Mouse (Mus musculus): ENCODE data around the gene Mansc4. TPM values are rescaled to one million over a fixed set of nuclear protein-coding genes. Genes with fewer than 3 reads are reported as not detected.

Mansc4 gene
- polyA plus RNA-seq, 1 experiment: 0.21 TPM

- Histone ChIP-seq H3K4me1 (ENCODE audit: control insufficient read depth, insufficient read depth, low read length) (no peaks in the 10 kb centered on the region; the same call in 1 of the 2 replicates), H3K27me3 (ENCODE audit: control insufficient read depth, insufficient read depth, low read length) (no peaks in the 10 kb centered on the region), H3K4me3 (replicated peaks; ENCODE audit: insufficient read depth, low read depth, low read length) (no peak overlapping the region), H3K27ac (ENCODE audit: insufficient read depth, low read length) (no peak overlapping the region)
- no peak for DNase-seq
- 19% methylated on average over 5 of the region's 5 CpGs for WGBS
- no peak for TF ChIP-seq POLR2A (IDR thresholded peaks at IDR 0.05; ENCODE audit: borderline replicate concordance, insufficient read depth, low read length)
These were observed 10.9 kb downstream of the Mansc4 start for GRCm38 (mm10) chr6:147075808-147076387.

GRCm38 (mm10) chr6:147064944-147065261, 21.9 kb downstream of the Mansc4 start:
- WGBS: 57% methylated on average over 6 of the region's 6 CpGs
- DNase-seq: no peak
- no peak overlapping the region for H3K27ac ChIP-seq (ENCODE audit: insufficient read depth, low read length)
- H3K4me1 ChIP-seq (ENCODE audit: control insufficient read depth, insufficient read depth, low read length): no peaks in the 10 kb centered on the region
- TF ChIP-seq POLR2A (IDR thresholded peaks at IDR 0.05; ENCODE audit: borderline replicate concordance, insufficient read depth, low read length) (no peak), CTCF (IDR thresholded peaks at IDR 0.05; ENCODE audit: borderline replicate concordance, insufficient read depth, low read depth, low read length) (no peak)
- H3K27me3 ChIP-seq (ENCODE audit: control insufficient read depth, insufficient read depth, low read length): no peaks in the 10 kb centered on the region
- no peak overlapping the region for H3K4me3 ChIP-seq (replicated peaks; ENCODE audit: insufficient read depth, low read depth, low read length)

- no peak for TF ChIP-seq CTCF (IDR thresholded peaks at IDR 0.05; ENCODE audit: borderline replicate concordance, insufficient read depth, low read depth, low read length)
- no peak overlapping the region for H3K4me3 ChIP-seq (replicated peaks; ENCODE audit: insufficient read depth, low read depth, low read length)
- DNase-seq: no peak
- no peaks in the 10 kb centered on the region for H3K27me3 ChIP-seq (ENCODE audit: control insufficient read depth, insufficient read depth, low read length)
- H3K27ac ChIP-seq (ENCODE audit: insufficient read depth, low read length): no peak overlapping the region
- 88% methylated on average over 10 of the region's 10 CpGs for WGBS
- H3K4me1 ChIP-seq (ENCODE audit: control insufficient read depth, insufficient read depth, low read length): no peaks in the 10 kb centered on the region
These were observed 22.4 kb downstream of the Mansc4 start for GRCm38 (mm10) chr6:147064226-147064943.

GRCm38 (mm10) chr6:147062694-147063093, 24.1 kb downstream of the Mansc4 start:
- WGBS: 92% methylated on average over 7 of the region's 7 CpGs

GRCm38 (mm10) chr6:147062034-147062433, 24.8 kb downstream of the Mansc4 start:
- no peak for DNase-seq
- WGBS: 60% methylated on average over 7 of the region's 7 CpGs
- H3K27me3 ChIP-seq (ENCODE audit: control insufficient read depth, insufficient read depth, low read length): no peaks in the 10 kb centered on the region
- no peaks in the 10 kb centered on the region for H3K4me1 ChIP-seq (ENCODE audit: control insufficient read depth, insufficient read depth, low read length)
- no peak for TF ChIP-seq CTCF (IDR thresholded peaks at IDR 0.05; ENCODE audit: borderline replicate concordance, insufficient read depth, low read depth, low read length)
- no peak for TF ChIP-seq POLR2A (IDR thresholded peaks at IDR 0.05; ENCODE audit: borderline replicate concordance, insufficient read depth, low read length)
- no peak overlapping the region for H3K4me3 ChIP-seq (replicated peaks; ENCODE audit: insufficient read depth, low read depth, low read length)
- no peak overlapping the region for H3K27ac ChIP-seq (ENCODE audit: insufficient read depth, low read length)

More at GRCm38 (mm10) chr6:147062694-147063093, 24.1 kb downstream of the Mansc4 start:
- no peak for DNase-seq
- H3K4me3 ChIP-seq (replicated peaks; ENCODE audit: insufficient read depth, low read depth, low read length): no peak overlapping the region
- no peaks in the 10 kb centered on the region for H3K4me1 ChIP-seq (ENCODE audit: control insufficient read depth, insufficient read depth, low read length)
- H3K27ac ChIP-seq (ENCODE audit: insufficient read depth, low read length): no peak overlapping the region
- no peak for TF ChIP-seq POLR2A (IDR thresholded peaks at IDR 0.05; ENCODE audit: borderline replicate concordance, insufficient read depth, low read length)
- TF ChIP-seq CTCF (IDR thresholded peaks at IDR 0.05; ENCODE audit: borderline replicate concordance, insufficient read depth, low read depth, low read length): no peak
- H3K27me3 ChIP-seq (ENCODE audit: control insufficient read depth, insufficient read depth, low read length): no peaks in the 10 kb centered on the region

GRCm38 (mm10) chr6:147061630-147062029, 25.2 kb downstream of the Mansc4 start:
- H3K27me3 ChIP-seq (ENCODE audit: control insufficient read depth, insufficient read depth, low read length): no peaks in the 10 kb centered on the region
- H3K4me1 ChIP-seq (ENCODE audit: control insufficient read depth, insufficient read depth, low read length): no peaks in the 10 kb centered on the region
- no peak for DNase-seq
- TF ChIP-seq POLR2A (IDR thresholded peaks at IDR 0.05; ENCODE audit: borderline replicate concordance, insufficient read depth, low read length) (no peak), CTCF (IDR thresholded peaks at IDR 0.05; ENCODE audit: borderline replicate concordance, insufficient read depth, low read depth, low read length) (no peak)
- WGBS: 87% methylated on average over 9 of the region's 9 CpGs
- H3K4me3 ChIP-seq (replicated peaks; ENCODE audit: insufficient read depth, low read depth, low read length): no peak overlapping the region
- no peak overlapping the region for H3K27ac ChIP-seq (ENCODE audit: insufficient read depth, low read length)

GRCm38 (mm10) chr6:147059326-147059725, 27.5 kb downstream of the Mansc4 start:
- TF ChIP-seq CTCF (IDR thresholded peaks at IDR 0.05; ENCODE audit: borderline replicate concordance, insufficient read depth, low read depth, low read length) (no peak), POLR2A (IDR thresholded peaks at IDR 0.05; ENCODE audit: borderline replicate concordance, insufficient read depth, low read length) (no peak)
- Histone ChIP-seq H3K27ac (ENCODE audit: insufficient read depth, low read length) (no peak overlapping the region), H3K4me3 (replicated peaks; ENCODE audit: insufficient read depth, low read depth, low read length) (no peak overlapping the region), H3K27me3 (ENCODE audit: control insufficient read depth, insufficient read depth, low read length) (no peaks in the 10 kb centered on the region), H3K4me1 (ENCODE audit: control insufficient read depth, insufficient read depth, low read length) (no peaks in the 10 kb centered on the region)
- 67% methylated on average over 7 of the region's 7 CpGs for WGBS
- no peak for DNase-seq

GRCm38 (mm10) chr6:147055374-147055977, 31.4 kb downstream of the Mansc4 start:
- WGBS: 90% methylated on average over 10 of the region's 10 CpGs
- H3K4me3 ChIP-seq (replicated peaks; ENCODE audit: insufficient read depth, low read depth, low read length): no peak overlapping the region
- H3K4me1 ChIP-seq (ENCODE audit: control insufficient read depth, insufficient read depth, low read length): no peaks in the 10 kb centered on the region
- no peak overlapping the region for H3K27ac ChIP-seq (ENCODE audit: insufficient read depth, low read length)
- H3K27me3 ChIP-seq (ENCODE audit: control insufficient read depth, insufficient read depth, low read length): no peaks in the 10 kb centered on the region
- no peak for DNase-seq
- TF ChIP-seq CTCF (IDR thresholded peaks at IDR 0.05; ENCODE audit: borderline replicate concordance, insufficient read depth, low read depth, low read length) (no peak), POLR2A (IDR thresholded peaks at IDR 0.05; ENCODE audit: borderline replicate concordance, insufficient read depth, low read length) (no peak)
